Mouse (Mus musculus): ENCODE results near the gene Gm6502. TPM values are rescaled to one million over a fixed set of nuclear protein-coding genes. Genes with fewer than 3 reads are reported as not detected.
"Not testable (repeated sequence)": the region's sequence is repeated elsewhere in the genome, so short reads cannot be mapped to it uniquely, and the experiment has no call there.

Gm6502 gene
- not detected in 2 replicates for polyA plus RNA-seq (2014; fragmentation: Nextera tagmentation; extraction: Ambion mirVana)

DNA sequence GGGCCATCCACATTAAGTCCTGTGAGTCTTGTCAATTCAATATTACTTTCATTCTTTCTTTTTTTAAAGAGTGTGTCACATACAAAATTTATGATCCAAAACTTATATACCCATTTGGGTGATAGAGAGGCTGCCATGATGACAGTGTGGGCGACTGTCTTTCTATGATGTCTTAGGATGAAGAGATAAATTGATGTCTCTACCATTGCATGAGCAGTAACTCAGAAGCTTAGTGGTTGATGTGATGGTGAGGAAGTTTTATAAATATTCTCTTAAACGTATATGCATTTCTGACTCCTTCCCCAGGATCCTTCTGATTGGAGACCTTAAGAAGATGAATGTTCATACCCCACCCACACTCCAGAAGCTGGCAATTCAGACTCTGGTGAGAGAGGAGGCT is at the start of gene Gm6502:
TSS of gene Gm6502 (plus strand) at position 301 of the 400 bp plus-strand sequence.
- not testable (repeated sequence) for H3K27me3 ChIP-seq (ENCODE audit: control insufficient read depth, insufficient read depth, low read length); H3K27ac ChIP-seq (ENCODE audit: low read depth, low read length); ATAC-seq (ENCODE audit: low FRiP score); H3K4me1 ChIP-seq (replicated peaks; ENCODE audit: control insufficient read depth, insufficient read depth, low read length); H3K36me3 ChIP-seq (ENCODE audit: control insufficient read depth, insufficient read depth, low read length); H3K9ac ChIP-seq (ENCODE audit: low read depth, low read length); DNase-seq (ENCODE audit: low spot score); H3K4me2 ChIP-seq (replicated peaks; ENCODE audit: low read depth, low read length); H3K9me3 ChIP-seq (ENCODE audit: control insufficient read depth, low read length); H3K4me3 ChIP-seq (ENCODE audit: low read depth, low read length)
- no CpG with 5 or more reads among the region's 2 CpGs for WGBS

DNA sequence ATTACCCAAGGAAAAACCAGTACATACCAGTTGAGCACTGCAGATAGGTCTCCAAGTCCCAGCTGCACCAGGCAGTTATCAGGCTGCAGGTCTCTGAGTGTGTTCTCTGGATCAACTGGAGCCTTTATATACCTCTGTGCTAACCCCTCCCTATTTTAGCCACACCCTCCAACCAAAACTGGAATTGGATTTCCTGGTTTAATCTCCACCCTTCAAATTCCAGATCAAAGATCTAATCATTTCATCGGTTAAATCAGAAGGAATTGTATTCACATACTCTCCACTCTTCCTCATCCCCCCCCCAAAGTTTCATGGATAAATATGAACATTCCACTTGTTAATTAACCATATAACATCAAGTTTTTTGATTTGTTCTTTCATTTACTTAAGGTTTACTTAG is 7.5 kb upstream of the Gm6502 start, which contains the start of gene A430089I19Rik:
TSS of gene A430089I19Rik (minus strand) at position 101 of the 400 bp plus-strand sequence.
- not testable (repeated sequence) for H3K27ac ChIP-seq (ENCODE audit: low read depth, low read length); H3K4me1 ChIP-seq (replicated peaks; ENCODE audit: control insufficient read depth, insufficient read depth, low read length); H3K4me2 ChIP-seq (replicated peaks; ENCODE audit: low read depth, low read length); DNase-seq (ENCODE audit: low spot score); H3K27me3 ChIP-seq (ENCODE audit: control insufficient read depth, insufficient read depth, low read length); H3K9me3 ChIP-seq (ENCODE audit: control insufficient read depth, low read length); H3K9ac ChIP-seq (ENCODE audit: low read depth, low read length); H3K36me3 ChIP-seq (ENCODE audit: control insufficient read depth, insufficient read depth, low read length); H3K4me3 ChIP-seq (ENCODE audit: low read depth, low read length); ATAC-seq (ENCODE audit: low FRiP score)
- WGBS, result 92% methylated on average over 1 of the region's 1 CpGs

DNA sequence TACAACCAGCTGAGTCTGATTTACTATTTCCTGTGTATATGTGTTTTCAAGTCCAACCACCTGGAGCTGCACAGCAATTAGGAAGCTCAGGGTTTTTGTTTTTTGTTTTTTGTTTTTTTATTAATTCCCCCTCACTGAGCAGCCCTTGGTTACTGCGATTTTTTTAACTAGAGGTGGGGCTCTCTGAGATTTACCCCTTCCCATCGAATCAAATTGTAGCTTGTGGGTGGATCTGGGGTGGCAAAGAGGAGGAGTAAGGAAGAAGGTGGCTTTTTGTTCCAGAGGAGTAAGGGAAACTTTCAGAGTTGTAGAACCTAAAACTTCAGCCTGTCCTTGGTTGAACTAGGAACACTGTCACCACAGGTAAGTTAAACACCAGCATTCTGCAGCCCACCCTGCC is 25.2 kb downstream of the Gm6502 start, which contains the start of gene AA792892:
TSS of gene AA792892 (plus strand) at position 301 of the 400 bp plus-strand sequence.
- not testable (repeated sequence) for H3K4me2 ChIP-seq (replicated peaks; ENCODE audit: low read depth, low read length); H3K27ac ChIP-seq (ENCODE audit: low read depth, low read length); H3K9ac ChIP-seq (ENCODE audit: low read depth, low read length); H3K4me3 ChIP-seq (ENCODE audit: low read depth, low read length); DNase-seq (ENCODE audit: low spot score); ATAC-seq (ENCODE audit: low FRiP score); H3K4me1 ChIP-seq (replicated peaks; ENCODE audit: control insufficient read depth, insufficient read depth, low read length); H3K9me3 ChIP-seq (ENCODE audit: control insufficient read depth, low read length); H3K27me3 ChIP-seq (ENCODE audit: control insufficient read depth, insufficient read depth, low read length); H3K36me3 ChIP-seq (ENCODE audit: control insufficient read depth, insufficient read depth, low read length)
- no CpG with 5 or more reads among the region's 2 CpGs for WGBS

Other genes starting within 250 kb of the Gm6502 start
- not detected in 2 replicates for gene BC061212, start 243.9 kb upstream of the Gm6502 start, polyA plus RNA-seq (2014; fragmentation: Nextera tagmentation; extraction: Ambion mirVana)
- not detected in 2 replicates for gene Gm6351, start 238.1 kb upstream of the Gm6502 start, polyA plus RNA-seq (2014; fragmentation: Nextera tagmentation; extraction: Ambion mirVana)
- gene Gm3106, start 96.4 kb upstream of the Gm6502 start, polyA plus RNA-seq (2014; fragmentation: Nextera tagmentation; extraction: Ambion mirVana), result not detected in 2 replicates
- 0.20 TPM in 1 of 2 replicates, not detected in the other for gene A430089I19Rik, start 7.6 kb upstream of the Gm6502 start, polyA plus RNA-seq (2014; fragmentation: Nextera tagmentation; extraction: Ambion mirVana)
- not detected in 2 replicates for gene AA792892, start 25.3 kb downstream of the Gm6502 start, polyA plus RNA-seq (2014; fragmentation: Nextera tagmentation; extraction: Ambion mirVana)
- not detected in 2 replicates for gene Gm7682, start 131.3 kb downstream of the Gm6502 start, polyA plus RNA-seq (2014; fragmentation: Nextera tagmentation; extraction: Ambion mirVana)
- not detected in 2 replicates for gene Gm3139, start 211.9 kb downstream of the Gm6502 start, polyA plus RNA-seq (2014; fragmentation: Nextera tagmentation; extraction: Ambion mirVana)

Data from hindbrain, embryonic 11.5 days (tissue).